Mouse (Mus musculus) left cerebral cortex, adult 2 months (tissue): ENCODE data around the gene Dok4. TPM values are rescaled to one million over a fixed set of nuclear protein-coding genes. Genes with fewer than 3 reads are reported as not detected.
A peak's percentile ranks its signal among the peaks of the same experiment; 100 is the strongest.

ENCODE experiments used
- DNase-seq, 2 experiments: peaks; one replicate each; pipeline ENCODE4 v3.0.0; 2021 to 2022; ENCODE audit warnings: low spot score in 2 of 2, mixed read lengths in 1 of 2; ENCODE audit errors: extremely low spot score in 1 of 2
- H3K27ac ChIP-seq: fragments of 200-600 bp; 2 replicates; pipeline ENCODE4 v1.8.1; 2022
- H3K4me3 ChIP-seq: fragments of 200-600 bp; 2 replicates; pipeline ENCODE4 v1.8.1; 2022
- CTCF ChIP-seq: fragments of 200-600 bp; IDR thresholded peaks from 2 replicates; pipeline ENCODE4 v1.8.1; 2022; ENCODE audit warnings: antibody characterized with exemption, mild to moderate bottlenecking, moderate library complexity
- intact Hi-C: fragments of 180-260 bp; cut with DNase I; formaldehyde crosslinking; loops from one replicate; pipeline ENCODE4 v1.15.1; 2025
- total RNA-seq, 2 experiments: library from RNA; stranded (reverse); gene quantifications; 2 replicates each; pipeline ENCODE4 v1.2.3; 2021

Dok4 gene
- total RNA-seq, 2 experiments from 2014 or later, result 17.6 to 19.2 TPM

DNA sequence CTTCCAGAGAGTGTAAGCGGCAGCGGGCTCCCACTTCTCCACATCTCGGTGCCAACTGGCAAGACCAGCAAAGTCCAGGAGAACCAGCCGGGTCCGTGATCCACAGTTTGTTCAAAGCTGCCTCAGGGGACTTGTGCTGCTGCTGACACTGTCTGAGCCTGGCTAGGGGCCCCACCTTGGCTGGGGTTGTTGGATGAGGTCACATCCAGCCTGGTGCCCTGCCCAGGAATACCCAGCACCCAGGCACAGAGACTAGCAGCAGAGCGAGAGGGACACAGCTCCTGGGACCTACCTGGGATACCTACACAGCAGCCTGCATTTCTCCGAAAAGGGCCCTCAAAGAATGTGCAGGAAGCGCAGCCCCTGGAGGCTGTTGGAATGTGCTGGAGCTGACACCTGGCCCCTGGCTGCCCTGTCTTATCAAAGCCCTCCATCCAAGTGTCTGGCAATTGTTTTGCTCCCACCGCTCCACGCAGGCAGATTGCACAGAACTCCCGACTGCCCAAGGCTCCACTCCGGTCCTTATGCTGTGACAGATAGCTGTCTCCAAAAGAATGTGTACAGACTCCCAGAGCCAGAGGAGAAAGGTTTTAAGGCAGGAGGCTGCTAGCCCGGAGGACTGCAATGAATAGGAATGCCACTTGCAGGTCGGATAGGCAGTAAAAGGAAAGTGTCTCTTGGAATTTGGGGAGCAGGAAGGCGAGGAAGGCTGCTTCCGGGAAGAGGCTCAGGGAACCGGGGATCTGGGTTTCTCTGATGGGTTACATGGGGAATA lies 847 bp downstream of the Dok4 start:
- H3K4me3 ChIP-seq, result peak overlapping the region; percentile 48
- TF ChIP-seq CTCF, result no peak
- H3K27ac ChIP-seq, result no peak overlapping the region
- intact Hi-C loops, result loop anchor here (2.0 kb wide), 1 partner anchor 126 kb away; no protein-coding TSS in a partner anchor
- DNase-seq, result no peak

DNA sequence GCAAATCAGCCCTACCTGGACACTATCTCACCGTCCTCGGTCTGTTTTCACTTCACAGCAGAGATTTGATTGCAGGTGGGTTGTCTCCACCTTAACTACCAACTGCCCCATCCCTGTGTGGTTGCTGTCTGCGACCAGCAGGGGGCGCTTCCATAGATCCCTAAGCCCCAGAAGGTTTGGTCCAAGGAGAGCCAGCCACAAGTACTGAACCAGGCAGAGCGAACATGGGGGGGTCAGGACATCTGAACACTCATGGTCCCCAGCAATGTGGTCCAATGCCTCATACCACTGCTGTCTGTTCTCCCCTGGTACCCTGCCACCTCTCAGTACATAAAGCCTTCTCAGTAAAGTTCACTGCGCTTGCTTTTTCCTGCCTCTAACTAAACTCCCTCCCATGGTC lies 1.8 kb downstream of the Dok4 start:
- TF ChIP-seq CTCF, result peak; percentile 97
- intact Hi-C loops, result loop anchor here (1.0 to 5.0 kb wide), 3 partner anchors 35 to 208 kb away; partner anchors contain the start of gene Katnb1
- H3K4me3 ChIP-seq, result no peak overlapping the region
- H3K27ac ChIP-seq, result no peak overlapping the region
- DNase-seq, result peak; percentile 61 to 71

DNA sequence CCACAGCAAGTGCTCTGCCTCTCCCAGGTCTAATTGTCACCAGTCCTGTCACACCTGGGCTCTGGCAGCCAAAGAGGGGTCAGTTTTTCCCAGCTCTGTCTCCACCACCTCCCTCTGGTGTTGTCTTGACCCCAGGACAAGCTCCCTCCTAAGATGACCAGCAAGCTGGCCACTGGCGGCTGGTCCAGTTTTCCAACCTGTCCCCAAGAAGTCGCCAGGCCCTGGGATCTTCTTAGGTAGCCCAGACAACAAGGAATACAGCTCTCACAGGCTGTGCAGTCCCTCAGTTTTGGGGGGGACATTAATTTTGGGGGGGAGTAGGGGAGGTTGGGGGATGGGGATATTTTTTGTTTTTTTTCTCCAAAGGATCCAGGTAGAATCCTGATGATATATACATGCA lies 3.6 kb downstream of the Dok4 start:
- Histone ChIP-seq H3K27ac (no peak overlapping the region), H3K4me3 (no peak overlapping the region)
- TF ChIP-seq CTCF, result no peak
- no peak for DNase-seq
- intact Hi-C loops, result loop anchor here (5.0 kb wide), 1 partner anchor 210 kb away; the partner anchor contains the start of gene Katnb1

DNA sequence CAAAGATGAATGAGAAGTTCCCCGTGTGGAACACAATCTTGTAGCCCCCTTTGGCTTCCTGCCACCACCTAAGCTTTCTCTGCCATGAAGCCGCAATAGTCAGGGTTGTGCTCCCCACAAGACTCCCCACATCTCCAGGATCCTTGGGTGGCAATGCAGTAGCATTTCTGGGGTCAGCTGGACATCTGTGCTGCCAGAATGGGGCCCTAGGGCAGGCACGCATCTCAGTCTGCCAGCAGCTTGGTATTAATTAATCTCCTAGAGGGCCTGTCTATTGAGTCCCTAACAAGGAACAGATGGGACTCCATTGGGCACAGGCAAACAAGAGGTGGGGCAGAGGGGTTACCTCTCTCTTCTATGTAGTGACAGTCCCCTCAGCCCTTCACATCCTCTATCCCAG lies 4.0 kb downstream of the Dok4 start:
- Histone ChIP-seq H3K4me3 (no peak overlapping the region), H3K27ac (no peak overlapping the region)
- TF ChIP-seq CTCF, result no peak
- DNase-seq, result no peak
- intact Hi-C loops, result loop anchor here (5.0 kb wide), 1 partner anchor 210 kb away; the partner anchor contains the start of gene Katnb1

DNA sequence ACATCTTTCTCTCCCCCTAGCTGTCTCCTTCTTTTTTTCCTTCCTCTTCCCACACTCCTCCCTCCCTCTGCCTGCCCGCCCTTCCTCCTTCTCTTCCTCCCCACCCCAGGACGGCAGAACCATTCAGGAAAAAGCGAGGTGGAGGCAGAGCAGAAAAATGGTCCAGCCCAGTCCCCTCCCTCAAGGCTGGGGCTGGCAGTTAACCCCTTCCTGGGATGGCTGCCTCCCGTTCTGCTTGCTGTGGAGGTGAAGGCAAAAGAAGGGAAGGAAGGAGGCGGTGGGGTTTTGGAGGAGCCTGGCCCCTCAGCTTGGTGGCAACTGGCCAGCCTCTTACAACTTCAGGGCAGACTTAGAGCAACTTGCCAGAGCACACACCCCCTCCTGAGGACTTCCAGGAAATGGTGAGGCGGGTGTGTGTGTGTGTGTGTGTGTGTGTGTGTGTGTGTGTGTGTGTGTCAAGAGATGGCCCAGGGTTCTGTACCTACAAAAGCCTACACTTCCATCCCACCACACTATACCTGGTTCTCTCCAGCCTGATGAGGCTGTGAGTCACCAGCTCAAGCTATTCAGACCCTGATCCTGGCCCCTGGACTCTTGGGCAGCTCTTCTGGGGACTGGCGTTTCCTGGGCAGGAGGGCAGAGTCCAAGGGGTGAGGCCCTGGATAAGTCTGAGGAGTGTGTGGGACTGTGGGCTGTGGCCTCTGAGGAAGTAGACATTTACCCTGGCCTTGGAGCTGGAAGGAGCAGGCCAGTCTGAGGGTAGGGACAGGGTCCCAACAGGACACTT lies 4.8 kb downstream of the Dok4 start:
- Histone ChIP-seq H3K27ac (peak overlapping the region; percentile 79), H3K4me3 (peak overlapping the region; percentile 53)
- no peak for TF ChIP-seq CTCF
- intact Hi-C loops, result loop anchor here (5.0 kb wide), 1 partner anchor 211 kb away; the partner anchor contains the start of gene Katnb1
- peak; percentile 57 to 77 for DNase-seq

DNA sequence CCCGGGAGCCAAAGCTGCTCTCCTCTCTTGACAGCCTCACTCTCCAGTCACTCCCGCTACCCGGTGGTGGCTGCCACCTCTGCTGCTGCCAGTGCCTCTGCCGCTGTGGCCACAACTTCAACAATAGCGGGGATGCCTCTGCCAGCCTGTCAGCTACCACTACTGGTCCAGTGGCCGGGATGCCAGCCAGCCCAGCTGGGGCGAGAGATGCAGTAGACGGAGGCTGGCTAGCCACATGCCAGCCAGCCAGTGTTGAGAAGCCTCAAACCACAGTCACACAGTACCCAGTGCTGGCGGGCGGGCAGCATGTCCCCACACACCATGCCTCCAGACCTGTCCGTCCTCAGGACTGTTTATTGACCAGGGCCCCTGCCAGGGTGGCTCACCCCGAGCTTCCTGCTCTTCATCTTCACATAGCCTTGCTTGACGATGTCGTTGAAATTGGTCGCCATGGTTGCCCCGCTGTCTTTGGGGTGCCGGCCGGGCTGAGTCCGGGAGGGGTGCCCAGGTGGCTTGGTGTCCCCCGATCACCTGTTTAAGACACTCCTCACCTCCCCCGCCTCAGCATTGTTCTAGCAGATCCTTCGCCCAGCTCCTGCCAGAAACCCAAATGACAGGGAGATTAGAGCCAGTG lies 5.5 kb downstream of the Dok4 start:
- peak; percentile 58 to 67 for DNase-seq
- TF ChIP-seq CTCF, result no peak
- Histone ChIP-seq H3K4me3 (peak overlapping the region; percentile 53), H3K27ac (peak overlapping the region; percentile 79)
- intact Hi-C loops, result loop anchor here (5.0 kb wide), 1 partner anchor 212 kb away; the partner anchor contains the start of gene Katnb1

DNA sequence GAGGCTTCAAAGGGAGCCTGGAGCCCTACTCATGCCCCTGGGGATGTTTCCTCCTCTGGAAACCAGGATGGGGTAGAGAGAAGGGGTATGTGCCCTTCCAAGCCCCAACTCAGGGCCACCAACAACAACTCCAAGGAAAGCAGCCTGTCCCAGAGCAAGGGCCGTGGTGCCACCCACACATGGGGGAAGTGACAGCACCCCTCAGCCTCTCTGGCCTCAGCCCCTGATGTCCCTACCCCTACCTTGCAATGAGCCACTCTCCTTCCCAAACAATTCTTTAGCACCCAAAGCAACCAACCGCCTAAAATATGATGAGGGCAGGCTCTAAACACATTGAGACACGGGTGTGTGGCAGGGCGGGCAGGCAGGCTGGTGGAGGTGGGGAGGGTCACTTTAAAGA lies 6.1 kb downstream of the Dok4 start:
- H3K27ac ChIP-seq, result no peak overlapping the region
- intact Hi-C loops, result loop anchor here (5.0 kb wide), 1 partner anchor 212 kb away; the partner anchor contains the start of gene Katnb1

DNA sequence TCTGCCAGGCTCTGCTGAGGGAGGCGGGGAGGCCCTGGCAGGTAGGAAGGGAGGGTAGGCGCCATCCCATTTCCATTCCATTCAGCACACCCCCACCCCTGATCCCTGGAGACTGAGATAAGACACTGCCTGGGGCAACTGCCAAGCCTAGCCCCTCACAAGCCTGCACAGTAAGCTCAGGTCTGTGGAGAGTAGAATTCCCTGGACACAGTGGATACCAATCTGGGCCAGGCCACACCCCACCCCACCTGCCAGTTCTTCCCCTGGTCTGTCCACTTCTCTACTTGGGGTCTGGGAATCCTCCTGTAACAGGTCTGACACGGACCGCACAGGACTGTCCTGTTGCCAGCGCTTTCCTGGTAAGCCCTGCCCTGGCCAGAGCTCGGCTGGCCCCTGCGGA lies 7.0 kb downstream of the Dok4 start:
- intact Hi-C loops, result no loop called here
- no peak for TF ChIP-seq CTCF
- H3K27ac ChIP-seq, result no peak overlapping the region
- peak overlapping the region; percentile 53 for H3K4me3 ChIP-seq
- DNase-seq, result no peak

More for the DNA sequence above, 6.1 kb downstream of the Dok4 start:
- TF ChIP-seq CTCF, result no peak
- peak overlapping the region; percentile 53 for H3K4me3 ChIP-seq
- DNase-seq, result no peak

DNA sequence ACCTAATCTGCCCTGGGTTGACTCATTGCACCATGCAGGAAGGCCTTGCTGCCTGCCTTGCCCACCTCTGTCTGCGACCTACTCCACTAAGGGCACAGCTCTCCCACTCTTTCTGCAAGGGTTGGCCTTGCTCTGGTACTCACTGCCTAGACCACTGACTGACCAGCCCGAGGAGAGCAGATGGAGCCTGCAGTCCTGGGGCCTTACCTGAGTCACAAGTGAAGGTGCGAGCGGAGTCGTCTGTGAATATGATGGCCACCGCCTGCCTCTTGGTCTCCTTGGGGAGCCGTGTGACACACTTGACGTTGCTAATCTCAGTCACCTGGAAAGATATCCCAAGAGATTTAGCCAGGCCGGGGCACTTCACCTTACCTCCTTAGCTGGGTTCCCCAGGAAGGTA lies 9.2 kb downstream of the Dok4 start:
- intact Hi-C loops, result no loop called here
- Histone ChIP-seq H3K4me3 (no peak overlapping the region), H3K27ac (no peak overlapping the region)
- no peak for TF ChIP-seq CTCF
- DNase-seq, result no peak

DNA sequence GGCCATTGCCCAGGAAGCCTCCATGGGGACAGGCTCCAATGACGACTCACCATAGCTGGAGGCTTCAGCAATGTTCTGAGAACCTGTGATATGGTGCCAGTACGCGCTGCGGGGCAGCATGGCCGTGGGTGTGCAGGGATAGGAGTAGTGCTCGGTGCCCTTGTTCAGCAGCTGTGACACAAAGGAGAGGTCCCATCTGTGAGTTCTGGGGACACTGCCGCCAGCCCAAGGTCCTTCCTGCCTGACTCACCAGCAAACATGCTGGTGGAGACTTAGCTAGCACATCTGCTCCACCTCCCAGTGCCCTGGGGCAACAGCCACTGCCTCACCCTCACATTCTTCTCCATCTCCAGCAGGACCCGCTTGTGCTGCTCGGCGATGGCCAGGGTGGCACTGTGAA lies 10.8 kb downstream of the Dok4 start:
- H3K4me3 ChIP-seq, result no peak overlapping the region
- no peak for TF ChIP-seq CTCF
- no peak for DNase-seq
- intact Hi-C loops, result no loop called here
- no peak overlapping the region for H3K27ac ChIP-seq

DNA sequence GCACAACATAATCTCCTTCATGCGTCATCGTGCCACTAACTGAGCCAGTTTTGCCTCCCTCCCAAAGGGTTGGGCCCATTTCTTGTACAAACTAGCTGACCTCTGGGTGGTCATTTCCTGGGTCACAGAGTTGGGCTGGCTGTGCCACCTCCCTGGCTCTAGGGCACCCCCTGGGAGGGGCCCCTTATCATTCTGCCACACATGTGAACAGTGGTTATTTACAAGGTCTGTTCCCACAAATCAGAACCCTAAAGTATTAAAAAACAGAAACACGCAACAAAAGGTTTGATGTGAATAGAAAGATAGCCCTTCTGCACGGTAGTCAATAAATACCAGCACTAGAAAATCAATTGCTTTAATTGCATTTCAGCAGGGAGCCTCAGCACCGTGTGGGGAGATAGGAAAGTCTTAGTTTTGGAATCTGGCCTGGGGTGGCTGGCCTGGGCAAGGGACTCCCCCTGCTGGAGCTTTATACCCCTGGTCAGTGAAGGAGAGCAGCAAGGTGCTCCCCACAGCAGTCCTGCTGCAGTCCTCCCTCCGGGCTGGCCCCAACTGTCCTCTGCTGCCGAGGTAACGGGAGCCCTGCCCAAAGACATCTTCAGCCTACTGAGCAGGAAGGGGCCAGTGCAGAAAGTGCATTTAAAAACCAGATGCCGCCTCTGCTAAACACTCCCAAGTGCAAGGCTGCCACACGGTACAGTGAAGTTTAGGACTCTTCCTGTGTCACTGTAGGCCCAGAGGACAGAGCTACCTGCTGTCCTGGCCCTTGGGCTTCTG lies 12.0 kb downstream of the Dok4 start:
- Histone ChIP-seq H3K4me3 (no peak overlapping the region), H3K27ac (no peak overlapping the region)
- intact Hi-C loops, result no loop called here
- no peak for DNase-seq
- peak; percentile 10 for TF ChIP-seq CTCF
